Mouse (Mus musculus) spleen, postnatal 36 days (tissue): ENCODE data around the gene Myo10.

ENCODE experiments used
- DNase-seq, 2 experiments: peaks; one replicate each; pipeline ENCODE4 v3.0.0; 2022; ENCODE audit warnings: low spot score in 2 of 2, mixed read lengths in 1 of 2

Myo10 gene

GRCm38 (mm10) chr15:25844013-25844570 is 221.8 kb downstream of the Myo10 start:
- DNase-seq, result no peak

- no peak for DNase-seq
These were observed 222.4 kb downstream of the Myo10 start for GRCm38 (mm10) chr15:25844771-25845170.

- no peak for DNase-seq
These were observed 225.3 kb downstream of the Myo10 start for GRCm38 (mm10) chr15:25847576-25848168.

- no peak for DNase-seq
These were observed 228.2 kb downstream of the Myo10 start for GRCm38 (mm10) chr15:25850552-25850951.

GRCm38 (mm10) chr15:25854270-25854904 is 232.1 kb downstream of the Myo10 start:
- no peak for DNase-seq

- peak; percentile 64 to 68 for DNase-seq
These were observed 236.3 kb downstream of the Myo10 start for GRCm38 (mm10) chr15:25858611-25859058.

- DNase-seq, result no peak
These were observed 237.1 kb downstream of the Myo10 start for GRCm38 (mm10) chr15:25859469-25859868.

GRCm38 (mm10) chr15:25861900-25862299 is 239.6 kb downstream of the Myo10 start:
- DNase-seq, result peak; percentile 30 to 50
